Mouse (Mus musculus): Measurements from ENCODE around the gene 5330417C22Rik. TPM values are rescaled to one million over a fixed set of nuclear protein-coding genes. Genes with fewer than 3 reads are reported as not detected.
"Not testable (repeated sequence)": the region's sequence is repeated elsewhere in the genome, so short reads cannot be mapped to it uniquely, and the experiment has no call there.

5330417C22Rik gene
- polyA plus RNA-seq, 1 experiment from 2014 or later = 0.17 TPM

DNA sequence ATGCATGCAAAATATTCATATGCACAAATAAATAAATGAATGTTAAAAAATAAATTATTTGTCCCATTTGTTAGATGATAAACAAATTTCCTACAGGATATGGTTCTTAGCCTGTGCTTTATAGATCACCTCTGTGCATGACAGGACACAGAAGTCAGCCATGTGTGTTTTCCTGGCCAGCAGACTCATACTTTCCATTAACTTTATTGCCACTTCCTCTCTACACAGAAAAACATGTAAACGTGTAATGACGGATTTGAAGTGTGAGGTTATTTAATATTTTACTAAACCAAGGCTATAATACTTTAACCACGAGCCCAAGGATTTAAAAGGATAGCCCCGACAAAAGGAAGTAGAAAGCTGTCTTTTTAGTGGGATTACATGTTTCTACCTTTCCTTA, 32.4 kb downstream of the 5330417C22Rik start:
- ChIA-PET CTCF (interaction anchor here (1.0 to 1.4 kb wide), 4 partner anchors 9 to 34 kb away, joined by 3 to 5 read pairs (median 3); no protein-coding TSS in a partner anchor), POLR2A (no interaction called here)
- in situ Hi-C loops (cut with MboI; ENCODE audit: low pct_unique_long_range_greater_than_20kb) = no loop called here
- no peak for TF ChIP-seq CTCF (IDR thresholded peaks at IDR 0.05)
- ATAC-seq = no peak
- DNase-seq (ENCODE audit: low read depth, low spot score) = peak; percentile 72
- no peaks in the 10 kb centered on the region for H3K27me3 ChIP-seq

- ATAC-seq; H3K27me3 ChIP-seq; in situ Hi-C loops (cut with MboI; ENCODE audit: low pct_unique_long_range_greater_than_20kb); DNase-seq (ENCODE audit: low read depth, low spot score): not testable (repeated sequence)
- POLR2A ChIA-PET = interaction anchor here (0.7 kb wide), 1 partner anchor 102 kb away, joined by 7 read pairs; no protein-coding TSS in a partner anchor
- CTCF ChIA-PET = interaction anchor here (1.1 to 3.4 kb wide), 2 partner anchors 11 to 15 kb away, joined by 3 to 13 read pairs; no protein-coding TSS in a partner anchor
Observed at GRCm38 (mm10) chr3:108501411-108501810, 34.9 kb downstream of the 5330417C22Rik start.

DNA sequence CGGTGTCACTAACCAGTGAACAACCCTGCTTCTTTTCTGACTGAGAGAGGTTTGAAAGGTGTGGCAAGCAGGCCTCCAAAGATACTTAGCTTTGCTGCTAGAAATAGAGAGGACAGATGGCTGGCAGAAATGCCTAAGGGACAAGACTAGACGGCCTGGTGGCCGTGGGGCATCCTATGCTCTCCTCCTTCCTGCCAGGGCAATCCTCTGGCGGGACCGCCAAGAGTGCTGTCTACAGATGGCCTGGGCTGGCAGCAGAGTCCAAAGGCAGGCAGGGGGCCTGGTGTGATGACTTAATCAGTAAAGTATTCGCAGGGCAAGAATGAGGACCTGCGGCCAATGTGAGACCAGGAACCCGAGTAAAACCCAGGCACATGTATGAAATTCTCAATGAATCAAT, 36.5 kb downstream of the 5330417C22Rik start:
- CTCF ChIA-PET = interaction anchor here (1.1 to 3.4 kb wide), 3 partner anchors 10 to 18 kb away, joined by 3 to 13 read pairs (median 4); no protein-coding TSS in a partner anchor
- no peaks in the 10 kb centered on the region for H3K27me3 ChIP-seq
- DNase-seq (ENCODE audit: low read depth, low spot score) (no peak), ATAC-seq (peak; percentile 80)
- POLR2A ChIA-PET = interaction anchor here (0.9 kb wide), 1 partner anchor 50 kb away, joined by 3 read pairs; no protein-coding TSS in a partner anchor
- in situ Hi-C loops (cut with MboI; ENCODE audit: low pct_unique_long_range_greater_than_20kb) = no loop called here
- TF ChIP-seq CTCF (IDR thresholded peaks at IDR 0.05) = no peak

DNA sequence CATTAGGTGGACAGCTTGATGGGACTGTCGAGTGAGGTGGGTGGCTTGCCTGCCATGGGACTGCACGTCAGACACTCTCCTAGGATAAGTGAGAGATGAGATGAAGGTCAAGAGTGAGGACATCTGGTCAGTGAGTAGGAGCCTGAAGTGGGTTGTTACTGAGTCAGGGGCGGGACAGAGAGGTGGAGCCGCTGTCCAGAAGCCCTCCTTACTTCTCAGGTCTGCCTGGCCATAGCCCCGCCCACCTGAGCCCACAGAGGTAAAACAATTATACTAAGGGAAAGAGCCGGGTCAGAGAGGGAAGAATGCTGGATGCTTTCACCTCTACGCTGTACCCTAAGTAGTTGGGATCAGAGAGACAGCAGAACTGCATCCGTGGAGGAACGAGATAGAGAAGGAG, 38.7 kb downstream of the 5330417C22Rik start:
- no peak for DNase-seq (ENCODE audit: low read depth, low spot score)
- in situ Hi-C loops (cut with MboI; ENCODE audit: low pct_unique_long_range_greater_than_20kb) = no loop called here
- ChIA-PET CTCF (no interaction called here), POLR2A (no interaction called here)
- no peak for ATAC-seq
- no peak for TF ChIP-seq CTCF (IDR thresholded peaks at IDR 0.05)
- H3K27me3 ChIP-seq = no peaks in the 10 kb centered on the region

GRCm38 (mm10) chr3:108495486-108495885, 40.9 kb downstream of the 5330417C22Rik start:
- in situ Hi-C loops (cut with MboI; ENCODE audit: low pct_unique_long_range_greater_than_20kb) = no loop called here
- DNase-seq (ENCODE audit: low read depth, low spot score) (no peak), ATAC-seq (no peak)
- H3K27me3 ChIP-seq = no peaks in the 10 kb centered on the region
- CTCF ChIA-PET = interaction anchor here (1.0 to 2.8 kb wide), 6 partner anchors 8 to 67 kb away, joined by 3 to 14 read pairs (median 4); partner anchors contain the start of genes 5330417C22Rik and Tmem167b
- no peak for TF ChIP-seq CTCF (IDR thresholded peaks at IDR 0.05)
- POLR2A ChIA-PET = interaction anchor here (1.3 to 1.6 kb wide), 2 partner anchors 9 to 28 kb away, joined by 3 to 6 read pairs; no protein-coding TSS in a partner anchor

DNA sequence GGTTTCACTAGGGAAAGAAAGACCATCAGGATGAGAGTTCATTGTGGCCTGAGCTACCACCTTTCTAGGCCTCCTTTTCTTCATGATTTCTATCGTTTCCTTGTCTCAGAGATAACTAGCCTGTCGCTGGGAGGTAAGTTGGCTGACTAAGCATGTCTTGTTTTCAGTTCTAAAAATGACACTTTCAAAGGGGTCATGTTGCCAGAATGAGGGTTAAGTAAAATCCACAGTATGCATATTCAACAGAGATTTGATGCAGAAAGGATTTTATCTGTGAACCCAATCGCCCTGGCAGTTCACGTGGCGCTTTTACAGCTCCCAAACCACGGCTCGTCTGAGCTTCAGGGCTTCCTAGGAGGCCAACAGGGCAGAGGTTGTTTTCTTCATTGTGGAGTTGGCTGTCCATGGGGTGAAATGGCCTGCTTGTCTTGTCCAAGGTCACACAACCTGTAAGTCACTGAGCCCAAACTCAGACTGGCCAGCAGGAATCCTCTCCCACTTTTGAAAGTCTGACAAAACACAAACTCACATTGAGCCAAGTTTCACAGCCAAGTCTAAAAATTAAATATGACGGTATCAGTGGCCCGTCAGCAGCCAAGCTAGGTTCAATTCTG, 41.4 kb downstream of the 5330417C22Rik start:
- DNase-seq (ENCODE audit: low read depth, low spot score) (no peak), ATAC-seq (no peak)
- CTCF ChIA-PET = interaction anchor here (0.6 to 2.8 kb wide), 7 partner anchors 8 to 68 kb away, joined by 3 to 14 read pairs (median 3); partner anchors contain the start of genes 5330417C22Rik and Tmem167b
- H3K27me3 ChIP-seq = no peaks in the 10 kb centered on the region
- in situ Hi-C loops (cut with MboI; ENCODE audit: low pct_unique_long_range_greater_than_20kb) = no loop called here
- POLR2A ChIA-PET = interaction anchor here (1.6 kb wide), 1 partner anchor 8 kb away, joined by 6 read pairs; no protein-coding TSS in a partner anchor
- TF ChIP-seq CTCF (IDR thresholded peaks at IDR 0.05) = no peak

GRCm38 (mm10) chr3:108489968-108490367, 46.4 kb downstream of the 5330417C22Rik start:
- CTCF ChIA-PET = interaction anchor here (0.7 to 4.4 kb wide), 7 partner anchors 10 to 88 kb away, joined by 3 to 30 read pairs (median 4); no protein-coding TSS in a partner anchor
- TF ChIP-seq CTCF (IDR thresholded peaks at IDR 0.05) = peak; percentile 82
- H3K27me3 ChIP-seq = no peaks in the 10 kb centered on the region
- DNase-seq (ENCODE audit: low read depth, low spot score) (no peak), ATAC-seq (no peak)
- in situ Hi-C loops (cut with MboI; ENCODE audit: low pct_unique_long_range_greater_than_20kb) = no loop called here
- POLR2A ChIA-PET = interaction anchor here (1.1 to 2.1 kb wide), 2 partner anchors 8 to 11 kb away, joined by 4 to 5 read pairs; no protein-coding TSS in a partner anchor

DNA sequence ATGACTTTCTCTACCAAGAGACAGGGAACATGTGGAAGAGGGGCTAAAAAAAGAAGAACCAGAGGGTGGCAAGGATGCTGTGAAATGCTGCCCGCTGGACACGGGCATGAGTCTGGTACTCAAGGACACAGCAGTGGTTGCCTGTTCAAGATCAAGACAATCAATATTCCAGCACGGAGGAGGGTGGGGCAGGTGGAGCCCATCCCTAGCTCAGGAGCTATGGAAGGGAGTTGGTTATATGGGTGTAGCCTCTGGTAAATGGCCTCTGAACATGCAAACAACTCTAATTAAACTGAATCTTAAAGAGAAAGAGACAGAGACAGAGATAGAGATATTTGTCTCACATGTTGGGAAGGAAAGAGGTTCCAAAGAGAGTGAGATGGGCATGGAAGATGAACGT, 51.6 kb downstream of the 5330417C22Rik start:
- ChIA-PET POLR2A (no interaction called here), CTCF (interaction anchor here (0.8 kb wide), 1 partner anchor 10 kb away, joined by 3 read pairs; no protein-coding TSS in a partner anchor)
- DNase-seq (ENCODE audit: low read depth, low spot score) (no peak), ATAC-seq (no peak)
- no peaks in the 10 kb centered on the region for H3K27me3 ChIP-seq
- in situ Hi-C loops (cut with MboI; ENCODE audit: low pct_unique_long_range_greater_than_20kb) = no loop called here
- TF ChIP-seq CTCF (IDR thresholded peaks at IDR 0.05) = no peak

- no peak for TF ChIP-seq CTCF (IDR thresholded peaks at IDR 0.05)
- ChIA-PET POLR2A (interaction anchor here (1.0 kb wide), 1 partner anchor 12 kb away, joined by 4 read pairs; no protein-coding TSS in a partner anchor), CTCF (interaction anchor here (1.0 to 4.2 kb wide), 2 partner anchors 9 to 12 kb away, joined by 3 to 30 read pairs; no protein-coding TSS in a partner anchor)
- H3K27me3 ChIP-seq = no peaks in the 10 kb centered on the region
- in situ Hi-C loops (cut with MboI; ENCODE audit: low pct_unique_long_range_greater_than_20kb) = no loop called here
- ATAC-seq (no peak), DNase-seq (ENCODE audit: low read depth, low spot score) (no peak)
Observed at GRCm38 (mm10) chr3:108478800-108479199, 57.5 kb downstream of the 5330417C22Rik start.

GRCm38 (mm10) chr3:108476761-108477619, 59.3 kb downstream of the 5330417C22Rik start:
- peak; percentile 84 for ATAC-seq
- CTCF ChIA-PET = interaction anchor here (0.8 to 2.2 kb wide), 7 partner anchors 8 to 86 kb away, joined by 3 to 13 read pairs (median 4); partner anchors contain the start of gene Tmem167b
- POLR2A ChIA-PET = interaction anchor here (0.5 to 1.8 kb wide), 7 partner anchors 10 to 292 kb away, joined by 3 to 5 read pairs (median 4); no protein-coding TSS in a partner anchor
- DNase-seq (ENCODE audit: low read depth, low spot score) = peak; percentile 100
- TF ChIP-seq CTCF (IDR thresholded peaks at IDR 0.05) = no peak
- no peaks in the 10 kb centered on the region for H3K27me3 ChIP-seq
- in situ Hi-C loops (cut with MboI; ENCODE audit: low pct_unique_long_range_greater_than_20kb) = no loop called here
